Comparison of ENCODE assay signal across 22 mouse cellular contexts in genomic region chr9:53691745-53692670, GRCm38 (mm10). TPM values are rescaled to one million over a fixed set of nuclear protein-coding genes. Genes with fewer than 3 reads are reported as not detected.
"Had no signal": no experiment of that assay in that cellular context is flagged by ENCODE, and none has a peak within 500 bp of the region (broad histone marks: within the 10 kb centered on the region; RNA-seq: fewer than 3 reads in every experiment).

No protein-coding gene starts in this region.

- H3K36me3 ChIP-seq: limb, embryonic 10.5 days; limb, embryonic 13.5 days; liver, embryonic 12.5 days; liver, embryonic 15.5 days; lung, embryonic 15.5 days; midbrain, embryonic 10.5 days; midbrain, embryonic 13.5 days; neural tube, embryonic 13.5 days had no signal

- H3K27me3 ChIP-seq: limb, embryonic 13.5 days; liver, embryonic 12.5 days; liver, embryonic 15.5 days; lung, embryonic 15.5 days; midbrain, embryonic 13.5 days; neural tube, embryonic 13.5 days had no signal

- DNase-seq: kidney, adult 9 months; kidney, postnatal 14 days; kidney, postnatal 4 days; liver; lung, adult 18-20 months; lung, postnatal 10 days; lung, postnatal 36 days; right cerebral cortex, postnatal 25 days; thymus, adult 2 months; thymus, postnatal 14 days; thymus, postnatal 4 days had no signal

- H3K27ac ChIP-seq: limb, embryonic 10.5 days; limb, embryonic 13.5 days; liver, embryonic 12.5 days; liver, embryonic 15.5 days; lung, embryonic 15.5 days; midbrain, embryonic 10.5 days; midbrain, embryonic 13.5 days; neural tube, embryonic 13.5 days; stomach, postnatal 0 days had no signal

- H3K4me1 ChIP-seq: limb, embryonic 10.5 days; limb, embryonic 13.5 days; liver, embryonic 12.5 days; liver, embryonic 15.5 days; lung, embryonic 15.5 days; midbrain, embryonic 13.5 days; neural tube, embryonic 13.5 days had no signal

- H3K9me3 ChIP-seq: limb, embryonic 10.5 days; limb, embryonic 13.5 days; liver, embryonic 12.5 days; liver, embryonic 15.5 days; lung, embryonic 15.5 days; midbrain, embryonic 13.5 days; neural tube, embryonic 13.5 days had no signal

- H3K4me3 ChIP-seq: limb, embryonic 10.5 days; limb, embryonic 13.5 days; liver, embryonic 12.5 days; liver, embryonic 15.5 days; lung, embryonic 15.5 days; megakaryocyte, embryonic 14.5 days; midbrain, embryonic 10.5 days; midbrain, embryonic 13.5 days; myocyte; neural tube, embryonic 13.5 days had no signal

RNA-seq across cellular contexts. Expression of gene Rab39, which starts 14.0 kb away (rescaled TPM):
- polyA plus RNA-seq: myocyte had no signal
